Mouse (Mus musculus) liver, adult 2 months (tissue): Measurements from ENCODE around the gene Usp7.

ENCODE experiments used
- CTCF ChIP-seq: fragments of 200-500 bp; IDR thresholded peaks from 2 replicates; pipeline ENCODE4 v1.5.1; 2011; ENCODE audit warnings: low read depth, low read length, control low read depth
- POLR2A ChIP-seq: fragments of 200-500 bp; IDR thresholded peaks from 2 replicates; pipeline ENCODE4 v1.6.1; 2011; ENCODE audit warnings: low read length, control low read depth; ENCODE audit not compliant: insufficient read depth; ENCODE audit errors: extremely low read depth

GRCm38 (mm10) chr16:8736757-8737156, 55.4 kb downstream of the Usp7 start:
- no peak for TF ChIP-seq POLR2A
- no peak for TF ChIP-seq CTCF
